ENCODE assay signal across 23 mouse cellular contexts in the genomic region with DNA sequence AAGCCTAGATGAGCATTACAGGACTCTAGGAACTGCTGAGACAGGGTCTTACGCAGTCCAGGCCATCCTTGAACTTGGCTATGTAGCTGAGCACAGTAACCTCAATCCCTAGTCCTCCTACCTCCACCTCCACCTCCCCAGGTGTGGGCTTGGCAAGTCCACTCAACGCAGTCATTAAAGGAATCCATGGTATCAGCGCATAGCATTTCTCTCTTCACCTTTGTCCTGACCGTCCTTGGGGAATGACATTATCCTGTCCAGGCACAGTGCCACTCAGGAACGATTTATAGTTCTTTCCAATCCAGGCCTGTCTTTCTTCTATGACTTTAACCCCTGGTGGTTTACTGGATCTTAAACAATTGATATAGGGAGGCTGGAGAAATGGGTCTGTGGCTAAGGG. TPM values are rescaled to one million over a fixed set of nuclear protein-coding genes. Genes with fewer than 3 reads are reported as not detected.
"Had no signal": no experiment of that assay in that cellular context is flagged by ENCODE, and none has a peak within 500 bp of the region (broad histone marks: within the 10 kb centered on the region; RNA-seq: fewer than 3 reads in every experiment).

No protein-coding gene starts in this region.

- H3K27me3 ChIP-seq: neural tube, embryonic 13.5 days; neural tube, embryonic 15.5 days; stomach, embryonic 15.5 days had no signal

- H3K27ac ChIP-seq: neural tube, embryonic 13.5 days; neural tube, embryonic 15.5 days; stomach, embryonic 15.5 days; stomach, postnatal 0 days had no signal

- DNase-seq: right cerebral cortex, adult 18-20 months; right cerebral cortex, postnatal 14 days; right cerebral cortex, postnatal 25 days; right cerebral cortex, postnatal 4 days; spleen, adult 18-20 months; thymus, adult 18-20 months; thymus, adult 2 months; thymus, postnatal 14 days; thymus, postnatal 25 days; thymus, postnatal 36 days; thymus, postnatal 4 days had no signal

- H3K4me2 ChIP-seq: neural tube, embryonic 13.5 days; neural tube, embryonic 15.5 days; stomach, embryonic 15.5 days had no signal

- H3K9me3 ChIP-seq: neural tube, embryonic 13.5 days; neural tube, embryonic 15.5 days; stomach, embryonic 15.5 days had no signal

- H3K36me3 ChIP-seq: neural tube, embryonic 13.5 days; neural tube, embryonic 15.5 days; stomach, embryonic 15.5 days had no signal

- H3K9ac ChIP-seq: neural tube, embryonic 13.5 days; neural tube, embryonic 15.5 days; stomach, embryonic 15.5 days had no signal

- H3K4me3 ChIP-seq: neural tube, embryonic 13.5 days; neural tube, embryonic 15.5 days; stomach, embryonic 15.5 days had no signal

- H3K4me1 ChIP-seq: neural tube, embryonic 13.5 days; neural tube, embryonic 15.5 days; stomach, embryonic 15.5 days had no signal

RNA-seq across cellular contexts. Expression of a gene that starts 42.1 kb away (rescaled TPM):
- total RNA-seq: neutrophil, adult 5-6 weeks had no signal
- polyA plus RNA-seq: neural tube, embryonic 13.5 days; neural tube, embryonic 14.5 days; neural tube, embryonic 15.5 days; small intestine, adult 2 months; spleen, adult 2 months; stomach, embryonic 14.5 days; stomach, embryonic 15.5 days; stomach, embryonic 16.5 days; stomach, postnatal 0 days; thymus, adult 2 months; thymus, postnatal 0 days; urinary bladder, adult 2 months had no signal

RNA-seq across cellular contexts. Expression of a gene that starts 52.3 kb away (rescaled TPM):
- total RNA-seq: neutrophil, adult 5-6 weeks had no signal
- polyA plus RNA-seq: neural tube, embryonic 13.5 days; neural tube, embryonic 14.5 days; neural tube, embryonic 15.5 days; small intestine, adult 2 months; spleen, adult 2 months; stomach, embryonic 14.5 days; stomach, embryonic 15.5 days; stomach, embryonic 16.5 days; stomach, postnatal 0 days; thymus, adult 2 months; thymus, postnatal 0 days; urinary bladder, adult 2 months had no signal
